Mouse (Mus musculus): ENCODE results near the gene Tbc1d14.

DNA sequence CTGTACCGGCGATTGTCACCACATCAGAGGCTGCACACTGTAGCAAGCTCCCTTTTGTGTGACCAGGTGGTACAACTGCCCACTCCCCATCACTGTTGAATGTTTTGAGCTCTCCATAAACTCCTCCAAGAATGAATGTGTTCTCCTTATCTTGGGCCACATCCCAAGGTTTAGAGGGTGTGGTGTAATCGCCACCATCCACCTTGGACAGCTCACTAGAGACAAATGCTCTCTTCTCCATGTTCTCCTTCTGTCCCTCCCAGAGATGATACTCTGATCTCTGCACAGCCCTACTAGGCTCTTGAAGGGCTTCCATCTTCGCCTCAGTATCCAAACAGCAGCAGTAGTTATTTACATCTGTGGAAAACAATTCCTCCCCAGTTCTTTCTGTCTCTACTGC is 21.0 kb upstream of the Tbc1d14 start:
- TF ChIP-seq CTCF (IDR thresholded peaks at IDR 0.05; ENCODE audit: low read depth) (no peak), EP300 (IDR thresholded peaks at IDR 0.05; ENCODE audit: low read depth) (no peak)

Data from heart, postnatal 0 days (tissue).